Mouse (Mus musculus) spleen, postnatal 10 days (tissue): ENCODE measurements around the gene Eif4ebp2.
A peak's percentile ranks its signal among the peaks of the same experiment; 100 is the strongest.

Experiments used
- DNase-seq, 2 experiments: peaks; one replicate each; pipeline ENCODE4 v3.0.0; 2021 to 2022; ENCODE audit warnings: low spot score in 2 of 2

The Eif4ebp2 gene

DNA sequence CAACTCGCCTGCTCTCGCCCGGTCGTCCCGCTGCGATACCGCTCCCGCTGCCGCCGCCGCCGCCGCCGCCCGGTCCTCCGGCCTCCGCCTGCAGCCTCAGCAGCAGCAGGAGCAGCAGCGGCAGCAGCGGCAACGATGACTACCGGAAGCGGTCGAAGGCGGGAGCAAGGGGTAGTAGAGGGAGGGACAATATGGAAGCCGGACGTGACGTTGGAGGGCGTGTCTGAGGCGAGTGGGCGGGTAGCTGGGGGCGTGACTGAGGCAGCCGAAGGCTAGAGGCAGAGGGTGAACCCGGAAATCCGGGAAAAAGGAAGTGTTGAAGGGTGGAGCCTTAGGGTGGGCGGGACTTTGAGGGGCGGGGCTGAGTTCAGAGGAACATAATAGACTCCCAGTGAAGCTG is at the start of gene Eif4ebp2:
Gene Eif4ebp2, minus strand, starts transcription at position 17 of the 400 bp plus-strand sequence.
- DNase-seq: peak; percentile 99

DNA sequence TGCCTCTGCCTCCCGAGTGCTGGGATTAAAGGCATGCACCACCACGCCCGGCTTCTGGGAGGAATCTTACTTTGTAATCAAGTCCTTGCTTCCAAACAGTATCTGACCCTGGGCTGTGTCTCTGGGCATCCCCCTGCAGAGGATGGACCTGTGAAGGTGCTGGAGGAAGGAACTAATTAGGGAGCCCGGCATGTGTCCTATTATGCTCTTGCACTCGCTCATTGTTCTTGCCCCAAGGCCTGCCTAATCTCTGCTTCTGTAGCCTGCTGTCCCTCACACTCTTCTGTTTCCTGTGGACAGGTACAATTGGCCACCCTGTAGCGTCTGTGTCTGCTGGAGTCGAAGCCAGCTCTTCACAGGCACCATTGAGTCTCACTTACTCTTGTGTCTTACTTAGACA is 48.3 kb upstream of the Eif4ebp2 start:
- DNase-seq: no peak

DNA sequence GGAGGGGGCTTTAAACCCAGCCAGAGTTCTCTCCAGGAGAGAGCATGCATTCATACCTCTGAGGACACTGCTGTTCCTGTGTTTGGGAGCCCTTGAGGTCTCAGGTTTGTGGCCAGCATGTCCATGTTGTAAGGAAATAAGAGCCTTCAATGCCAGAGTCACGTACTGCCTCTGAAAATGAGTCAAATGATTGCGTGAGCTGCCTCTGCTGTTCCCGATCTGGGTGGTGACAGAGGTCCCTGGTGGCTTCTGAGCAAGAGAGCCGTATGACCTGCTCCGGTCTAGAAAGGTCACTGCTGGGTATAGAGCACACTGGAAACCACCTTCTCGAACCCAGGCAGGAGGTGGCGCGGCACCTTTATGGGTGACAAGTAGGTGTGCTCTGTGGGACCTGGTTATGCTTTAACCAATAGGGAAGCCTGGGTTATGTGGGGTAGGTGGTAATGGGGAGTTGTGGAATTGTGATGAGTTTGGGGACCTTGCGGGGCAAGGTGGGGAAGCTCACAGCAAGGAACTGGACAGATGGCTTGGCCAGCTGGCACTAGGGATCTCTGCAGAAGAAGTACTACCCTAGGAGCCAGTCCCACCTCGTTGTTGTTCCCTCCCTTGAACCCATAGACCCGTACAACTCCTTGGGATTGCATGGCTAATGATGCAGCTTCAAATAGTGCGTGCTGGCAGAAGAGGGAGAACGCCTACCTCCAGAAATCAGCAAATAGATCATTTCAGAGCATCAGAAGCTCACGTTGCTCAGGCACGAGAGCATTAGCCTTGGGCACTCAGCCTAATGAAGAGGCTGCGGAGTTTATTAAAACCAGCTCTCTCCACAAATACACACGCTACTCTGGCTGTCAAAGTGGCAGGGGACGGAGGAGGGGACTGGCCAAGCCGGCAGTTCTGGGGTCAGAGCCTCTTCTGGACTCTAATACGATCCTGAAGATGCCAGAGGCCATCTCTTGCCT is 47.3 kb upstream of the Eif4ebp2 start:
- DNase-seq: no peak

DNA sequence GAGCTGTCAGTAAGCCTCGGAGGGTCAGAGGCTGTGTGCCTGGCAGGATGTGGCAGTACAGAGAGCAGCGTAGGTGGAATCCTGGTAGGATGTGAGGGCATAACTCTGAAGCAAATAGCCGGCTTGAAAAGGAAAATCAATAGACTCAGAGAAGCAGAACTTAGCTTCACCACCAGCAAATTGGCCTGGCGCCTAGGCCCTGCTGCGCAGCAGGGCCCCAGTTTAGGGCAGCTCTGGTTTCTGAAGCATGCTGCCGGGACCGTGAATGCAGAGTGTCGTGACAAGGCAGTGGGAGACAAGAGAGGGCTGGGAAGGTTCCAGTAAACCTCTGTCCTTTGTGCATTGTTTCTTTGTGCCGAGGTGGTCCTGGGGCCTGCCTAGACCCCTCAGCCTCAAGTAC is 43.8 kb upstream of the Eif4ebp2 start:
- DNase-seq: no peak

DNA sequence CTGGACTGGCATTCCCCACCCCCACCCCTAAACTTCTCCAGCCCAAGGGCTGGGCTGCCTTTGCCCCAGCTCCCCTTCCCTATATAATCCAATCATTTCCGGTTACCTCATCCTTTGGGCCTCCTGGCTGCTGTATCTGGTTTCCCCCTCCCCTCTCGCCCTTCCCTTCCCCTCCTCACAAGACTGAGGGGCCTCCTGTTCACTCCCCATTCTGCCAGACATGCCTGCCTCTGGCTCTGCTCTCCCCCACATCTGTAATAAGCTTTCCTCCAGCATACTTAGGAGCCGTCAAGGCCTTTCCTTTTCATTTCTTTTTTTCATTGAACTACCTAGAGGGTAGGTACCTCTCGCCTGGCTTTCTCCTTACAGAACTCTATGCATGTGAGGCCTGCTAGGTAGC is 43.0 kb upstream of the Eif4ebp2 start:
- no peak for DNase-seq

DNA sequence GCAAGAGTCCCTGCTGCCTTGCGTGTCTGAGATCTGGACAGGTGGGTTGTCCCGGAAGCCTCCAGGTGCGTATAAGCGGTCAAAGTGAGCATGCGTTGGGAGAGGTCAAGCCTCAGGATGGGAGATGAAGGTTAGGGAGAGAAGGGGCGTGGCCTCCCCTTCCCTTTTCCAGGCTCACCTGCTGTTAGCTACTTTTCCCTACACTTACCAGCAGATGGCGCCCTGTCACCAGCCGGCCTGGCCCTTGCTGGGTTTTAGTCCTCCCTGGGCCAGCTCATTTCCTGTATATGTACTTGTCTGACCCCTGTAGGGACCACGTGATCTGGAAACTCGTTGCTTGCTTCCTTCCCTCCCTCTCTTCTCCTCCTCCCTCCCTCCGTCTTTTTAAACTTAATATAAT is 39.6 kb upstream of the Eif4ebp2 start:
- DNase-seq: peak; percentile 73 to 87

DNA sequence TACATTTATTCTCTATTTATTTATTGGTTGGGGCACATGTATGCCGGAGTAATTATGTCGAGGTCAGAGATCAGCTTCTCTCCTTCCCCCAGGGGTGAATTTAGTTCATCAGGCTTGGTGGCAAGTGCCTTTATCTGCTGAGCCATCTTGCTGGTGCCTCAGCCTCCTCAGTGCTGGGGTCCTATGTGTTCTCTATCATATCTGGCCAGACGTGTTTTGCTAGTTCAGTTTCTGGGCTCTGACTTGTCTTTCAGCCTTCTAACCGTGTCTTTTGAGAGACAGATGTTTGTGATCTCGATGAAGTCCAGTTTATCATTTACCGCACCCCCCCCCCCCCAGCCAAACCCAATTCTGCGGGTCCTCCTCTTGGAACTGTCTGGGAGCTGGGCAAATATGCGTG is 39.1 kb upstream of the Eif4ebp2 start:
- no peak for DNase-seq

DNA sequence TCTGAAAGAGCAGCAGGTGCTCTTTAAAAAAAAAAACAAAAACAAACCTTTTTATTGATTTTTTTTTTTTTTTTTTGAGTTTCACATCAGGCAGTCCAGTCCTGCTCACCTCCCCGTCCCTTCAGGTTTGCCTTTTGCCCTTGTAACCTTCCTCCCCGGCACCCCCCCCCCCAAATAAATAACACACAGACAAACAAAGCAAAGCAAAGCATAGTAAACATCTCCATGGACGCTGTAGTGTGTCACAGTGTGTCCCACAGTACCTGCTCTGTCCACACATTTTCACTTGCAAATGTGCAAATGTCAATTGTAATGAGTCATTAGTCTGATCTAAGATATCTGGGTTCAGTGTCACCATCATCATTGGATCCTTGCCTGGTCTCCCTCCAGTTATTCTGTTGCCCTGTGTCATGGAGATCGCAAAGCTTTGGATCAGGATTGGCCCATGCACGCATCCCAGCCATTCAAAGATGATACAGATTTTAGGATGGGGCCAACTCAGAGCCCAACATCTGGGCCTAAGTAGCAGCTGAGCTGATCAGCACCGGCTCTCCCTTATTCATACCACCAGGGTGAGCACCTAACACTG is 36.2 kb upstream of the Eif4ebp2 start:
- DNase-seq: no peak

DNA sequence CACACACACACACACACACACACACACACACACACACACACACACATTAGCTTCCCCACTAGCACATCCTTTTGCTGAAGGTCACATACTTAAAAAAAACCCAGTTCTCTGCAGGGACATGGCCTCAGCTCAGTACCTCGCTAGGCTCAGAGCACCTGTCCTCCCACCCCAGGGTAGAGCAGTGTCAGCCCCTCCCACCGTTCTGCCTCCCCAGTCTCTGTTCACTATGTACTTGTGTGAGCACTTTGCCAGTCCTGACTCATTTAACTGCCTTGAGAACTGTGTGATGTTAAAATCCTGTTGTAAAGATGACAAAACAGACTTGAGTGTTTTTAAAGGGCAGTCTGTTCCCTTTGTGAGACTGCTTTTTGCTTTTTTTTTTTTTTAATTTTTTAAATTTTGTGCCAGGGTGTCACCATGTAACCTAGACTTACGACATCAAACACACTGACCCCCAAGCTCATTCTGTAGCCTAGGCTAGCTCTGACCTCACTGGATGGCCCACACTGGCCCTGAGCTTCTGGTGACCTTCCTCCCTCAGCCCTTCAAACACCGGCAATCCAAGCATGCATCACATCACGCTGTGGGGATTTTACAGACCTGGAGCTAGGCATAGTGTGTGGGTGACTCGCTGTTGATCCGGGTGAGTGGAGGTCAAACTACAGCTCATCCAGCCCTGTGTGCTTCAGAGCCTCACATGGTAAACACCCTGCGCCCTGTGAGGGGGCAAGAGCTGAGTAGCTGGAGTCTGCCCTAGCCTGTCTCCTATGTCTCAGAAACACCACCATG is 34.3 kb upstream of the Eif4ebp2 start:
- DNase-seq: no peak

DNA sequence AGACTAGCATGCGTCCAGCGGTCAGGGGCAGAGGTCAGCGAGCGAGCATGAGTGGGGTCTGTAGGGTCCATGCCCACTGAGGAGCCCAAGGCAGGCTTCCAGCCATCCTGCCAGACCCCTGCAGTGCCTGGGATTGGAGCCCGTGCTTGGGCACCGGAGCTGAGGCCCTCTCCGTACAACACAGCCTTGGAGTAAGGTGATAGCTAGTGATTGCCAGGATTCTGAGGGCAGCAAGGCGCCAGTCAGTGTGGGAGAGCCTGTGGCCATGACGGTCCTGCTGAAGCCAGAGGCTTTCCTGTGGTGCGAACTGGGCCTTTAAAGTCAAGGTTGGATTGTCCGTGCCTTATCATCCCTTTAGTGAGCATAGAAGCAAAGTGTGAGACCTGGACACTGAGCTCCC is 32.3 kb upstream of the Eif4ebp2 start:
- DNase-seq: no peak

DNA sequence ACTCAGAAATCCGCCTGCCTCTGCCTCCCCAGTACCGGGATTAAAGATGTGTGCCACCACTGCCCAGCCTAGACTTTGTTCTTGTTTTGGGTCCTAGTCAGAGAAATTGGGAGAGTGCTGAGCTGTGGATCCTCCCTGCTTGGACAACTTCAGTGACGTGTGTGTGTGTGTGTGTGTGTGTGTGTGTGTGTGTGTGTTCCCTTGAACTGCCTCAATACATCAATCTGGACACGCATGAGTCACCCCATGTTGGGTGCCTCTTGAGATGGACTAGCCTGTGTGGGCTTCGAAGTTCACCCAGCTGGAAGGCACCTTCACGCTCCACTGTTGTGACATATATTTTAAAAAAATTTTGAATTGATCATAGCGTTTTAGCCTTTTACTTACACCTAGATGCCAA is 30.3 kb upstream of the Eif4ebp2 start:
- no peak for DNase-seq

DNA sequence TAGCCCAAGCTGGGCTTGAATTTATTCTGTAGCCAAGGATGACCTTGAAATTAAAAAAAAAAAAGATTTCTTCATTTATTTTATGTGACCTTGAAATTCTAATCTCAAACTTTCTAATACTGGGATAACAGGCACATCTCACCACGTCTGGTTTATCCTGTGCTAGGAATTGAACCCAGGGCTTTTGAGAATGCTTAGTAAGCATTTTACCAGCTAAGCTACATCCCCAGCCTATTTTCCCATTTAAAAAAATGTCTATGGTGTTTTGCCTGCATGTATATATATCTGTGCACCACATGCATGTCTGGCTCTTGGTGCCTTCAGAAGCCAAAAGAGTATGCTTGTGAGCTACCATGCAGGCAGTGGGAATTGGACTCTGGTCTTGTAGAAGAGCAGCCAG is 28.0 kb upstream of the Eif4ebp2 start:
- no peak for DNase-seq

DNA sequence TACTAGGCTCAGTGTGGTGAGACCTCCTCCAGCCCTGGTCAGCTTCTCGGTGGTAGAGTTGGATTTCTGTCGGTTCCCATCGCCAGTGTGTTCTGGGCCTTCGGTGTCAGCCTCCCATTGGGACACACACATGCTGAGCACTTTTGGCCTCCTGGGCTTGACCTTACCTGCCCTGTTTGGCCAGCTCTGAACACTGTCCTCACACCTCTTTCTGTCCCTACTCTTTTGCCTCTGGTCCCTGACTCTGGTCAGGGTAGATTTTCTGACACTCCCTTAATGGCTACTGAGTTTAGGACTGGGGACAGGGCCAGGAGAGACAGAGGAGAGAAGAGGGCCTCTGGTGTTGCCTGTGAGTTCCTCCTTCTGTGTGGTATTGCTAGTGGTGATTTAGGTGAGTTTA is 27.5 kb upstream of the Eif4ebp2 start:
- no peak for DNase-seq

DNA sequence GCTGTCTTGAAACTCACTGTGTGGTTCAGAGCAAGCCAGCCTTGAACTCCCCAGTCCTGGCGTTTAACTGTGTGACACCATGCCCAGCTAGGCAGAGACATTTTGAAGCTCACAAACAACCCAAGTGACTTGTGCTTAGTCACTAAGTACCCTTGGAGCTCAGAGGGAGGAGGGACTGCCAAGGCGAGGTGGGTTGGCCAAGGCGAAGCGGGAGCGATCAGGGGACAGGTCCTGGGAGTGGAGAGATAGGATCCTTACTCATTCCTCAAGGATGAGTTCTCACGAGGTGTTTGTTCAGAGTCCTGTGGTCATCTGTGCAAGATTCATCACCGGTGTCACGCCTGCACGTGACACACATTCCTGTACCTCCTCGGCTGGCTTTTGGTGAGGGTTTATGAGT is 27.0 kb upstream of the Eif4ebp2 start:
- no peak for DNase-seq

DNA sequence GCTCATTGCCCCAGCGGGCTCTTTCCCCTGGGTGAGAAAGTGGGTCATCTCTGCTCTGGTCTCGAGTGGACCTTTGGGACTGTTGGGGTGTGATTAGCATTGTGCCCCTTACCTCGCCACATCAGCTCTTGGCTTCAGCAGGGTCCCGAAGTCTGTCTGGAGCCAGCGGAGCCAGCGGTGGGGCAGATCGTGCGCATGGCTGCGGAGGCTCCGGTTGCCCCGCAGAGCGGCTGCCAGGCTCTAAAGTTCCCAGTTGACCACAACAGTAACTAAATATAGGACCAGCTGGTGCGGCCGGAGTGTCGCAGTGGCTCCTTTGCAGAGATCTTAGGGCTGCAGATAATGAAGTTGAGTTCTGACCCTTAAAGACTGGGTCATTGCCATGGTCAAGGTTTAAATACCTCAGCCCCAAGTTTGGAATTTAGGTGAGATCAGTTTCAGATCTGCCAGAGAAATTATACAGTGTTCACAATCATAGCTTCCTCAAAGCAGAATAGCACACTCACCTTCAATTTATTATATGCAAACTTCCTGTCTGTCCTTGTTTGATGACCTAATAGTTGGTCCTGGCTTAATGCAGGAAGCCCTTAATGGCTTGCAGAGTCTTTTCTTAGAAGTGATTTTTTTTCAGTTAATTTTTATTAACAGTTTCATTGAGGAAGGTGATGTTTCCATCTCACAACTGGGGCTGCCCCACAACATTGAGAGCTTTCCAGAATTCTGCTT is 24.1 kb upstream of the Eif4ebp2 start:
- no peak for DNase-seq

DNA sequence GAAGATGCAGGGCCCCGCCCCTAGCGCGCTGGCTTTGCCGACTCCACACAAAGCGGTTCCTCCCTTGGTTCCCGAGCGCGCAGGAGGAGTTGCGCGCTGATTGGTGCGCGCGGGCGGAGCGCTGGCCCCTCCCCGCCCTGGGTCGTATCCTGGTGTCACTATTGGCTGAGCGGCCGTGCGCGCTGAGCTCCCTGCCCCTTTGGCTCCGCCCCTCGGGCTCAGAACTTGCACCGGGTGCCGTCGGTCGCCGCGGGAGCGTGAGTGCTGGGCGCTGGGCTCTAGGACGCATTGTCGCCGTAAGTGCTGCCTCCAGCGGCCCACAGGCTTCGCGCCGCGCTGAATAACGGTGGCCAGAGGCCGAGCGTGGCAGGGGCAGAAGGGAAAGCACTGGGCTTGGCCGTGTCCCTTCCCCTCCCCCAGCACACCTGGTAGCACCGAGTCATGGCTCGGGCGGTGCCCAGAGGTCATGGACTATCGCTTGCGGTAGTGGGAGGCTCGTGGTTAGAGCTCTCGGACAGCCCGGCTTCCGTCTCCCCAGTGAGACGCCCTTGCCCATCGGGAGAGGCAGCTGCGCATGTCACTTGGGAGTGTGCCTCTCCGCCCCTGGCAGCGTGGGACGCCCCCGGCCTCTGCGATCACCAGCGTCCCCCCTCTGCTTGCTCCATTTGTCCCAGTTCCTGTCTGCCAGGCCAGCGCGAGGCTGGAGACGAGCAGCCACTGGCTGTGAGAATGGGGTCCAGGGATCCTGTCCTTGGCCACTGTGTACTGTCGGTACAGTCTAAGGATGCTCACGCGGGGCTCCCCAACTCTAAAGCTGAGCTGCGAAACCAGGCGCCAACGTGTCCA is 23.4 kb upstream of the Eif4ebp2 start, which contains the start of gene Lrrc20:
Gene Lrrc20, plus strand, starts transcription at position 208 of the 846 bp plus-strand sequence.
- peak; percentile 92 to 96 for DNase-seq

DNA sequence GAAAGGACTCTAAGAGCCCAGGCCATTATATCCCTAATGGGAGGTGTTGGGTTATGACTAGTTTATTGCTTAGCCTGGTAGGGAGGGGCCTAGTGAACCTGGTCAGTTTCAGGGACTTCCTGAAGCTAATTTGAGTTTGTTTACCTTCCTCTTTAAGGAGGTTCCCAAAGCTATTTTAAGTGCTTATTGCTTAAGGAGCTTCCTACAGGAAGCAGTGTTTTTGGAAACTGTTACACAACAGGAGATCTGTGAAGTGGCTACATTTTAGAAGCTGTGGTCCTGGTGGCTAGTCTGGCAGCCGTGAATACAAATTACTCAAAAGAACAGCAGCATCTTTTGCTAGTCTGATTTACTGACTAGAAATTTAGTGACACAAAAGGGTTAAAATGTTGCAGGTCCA is 21.9 kb upstream of the Eif4ebp2 start:
- no peak for DNase-seq

DNA sequence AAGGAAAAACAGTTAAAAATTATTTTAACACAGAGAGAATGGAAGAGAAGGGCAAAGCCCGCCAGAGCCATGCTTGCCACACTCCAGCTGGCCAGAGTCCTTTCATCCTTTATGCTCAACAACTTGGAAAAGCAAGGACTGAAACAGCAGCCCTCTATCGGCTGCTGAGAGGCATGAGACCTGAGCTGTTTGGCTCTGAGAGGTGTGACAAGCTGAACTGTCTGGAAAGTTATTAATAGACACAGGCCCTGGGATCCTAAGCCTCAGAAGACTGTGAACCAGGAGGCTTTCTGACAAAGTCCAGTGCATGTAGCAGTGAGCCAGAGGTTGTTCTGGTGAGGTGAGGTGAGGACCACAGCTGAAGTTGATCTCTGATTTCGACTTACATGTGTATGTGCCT is 21.2 kb upstream of the Eif4ebp2 start:
- no peak for DNase-seq

DNA sequence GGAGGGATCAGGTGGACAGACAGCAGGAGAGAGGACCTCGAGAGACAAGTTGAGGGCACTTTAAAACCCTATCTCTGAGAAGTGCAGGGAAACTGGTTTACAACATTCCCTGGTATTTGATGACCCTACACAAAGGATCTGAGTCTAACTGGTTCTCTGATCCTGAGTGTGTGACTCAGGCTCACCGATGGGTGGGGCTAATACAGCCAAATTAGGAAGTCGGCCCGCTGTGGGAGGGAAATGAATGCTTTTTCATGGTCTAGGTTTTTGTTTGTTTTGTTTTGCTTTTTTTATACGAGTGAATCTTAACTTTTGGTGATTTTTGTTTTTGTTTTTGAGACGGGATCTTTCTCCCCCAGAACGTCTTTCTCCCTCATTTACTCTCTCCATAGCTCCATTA is 16.4 kb upstream of the Eif4ebp2 start:
- DNase-seq: no peak

DNA sequence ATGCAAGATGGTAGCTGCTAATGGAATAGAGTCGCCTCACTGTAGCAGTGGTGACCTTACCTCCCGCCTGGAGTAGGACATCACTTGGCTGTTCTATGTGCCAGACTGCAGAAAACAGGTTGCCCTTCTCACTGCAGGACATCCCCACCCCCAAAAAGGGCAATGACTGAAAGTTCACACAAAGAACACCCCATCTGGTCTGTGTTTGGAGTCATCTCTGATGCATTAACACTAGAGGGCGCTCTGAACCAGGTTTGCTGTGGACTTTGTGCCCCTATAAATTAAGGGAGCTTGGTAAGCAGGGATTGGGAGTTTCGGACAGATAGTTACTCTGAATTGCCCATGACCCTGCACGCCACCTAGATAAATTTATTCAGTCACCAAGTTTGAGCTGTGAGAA is 14.4 kb upstream of the Eif4ebp2 start:
- DNase-seq: no peak

DNA sequence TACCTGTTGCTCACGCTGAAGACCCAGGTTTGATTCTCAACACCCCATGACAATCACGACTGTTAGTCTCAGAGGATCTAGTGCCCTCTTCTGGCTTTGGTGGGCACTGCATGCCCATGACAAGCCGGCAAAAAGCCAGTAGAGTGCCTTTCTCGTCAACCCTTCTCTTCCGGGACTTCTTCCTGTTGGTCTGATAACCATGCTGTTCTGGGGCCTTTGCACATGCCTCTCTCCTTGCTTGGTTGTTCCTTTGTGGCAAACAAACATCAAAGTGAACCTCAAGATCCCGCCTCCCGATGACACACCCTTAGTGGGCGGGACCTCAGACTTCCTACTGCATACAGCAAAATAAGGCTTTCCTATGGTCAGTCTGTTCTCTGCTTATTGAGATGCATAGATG is 13.8 kb upstream of the Eif4ebp2 start:
- peak; percentile 50 to 71 for DNase-seq
